Mouse (Mus musculus) megakaryocyte, embryonic 14.5 days (primary cell): ENCODE results near the gene Fam227a.

Source experiments
- FLI1 ChIP-seq: IDR thresholded peaks from 2 replicates; pipeline ENCODE4 v1.6.1; 2012; ENCODE audit warnings: low read length, inconsistent platforms, mixed read lengths
- GATA1 ChIP-seq: IDR thresholded peaks from 3 replicates; pipeline ENCODE4 v1.6.1; 2012; ENCODE audit warnings: mixed read lengths, low read length, inconsistent platforms, borderline replicate concordance

DNA sequence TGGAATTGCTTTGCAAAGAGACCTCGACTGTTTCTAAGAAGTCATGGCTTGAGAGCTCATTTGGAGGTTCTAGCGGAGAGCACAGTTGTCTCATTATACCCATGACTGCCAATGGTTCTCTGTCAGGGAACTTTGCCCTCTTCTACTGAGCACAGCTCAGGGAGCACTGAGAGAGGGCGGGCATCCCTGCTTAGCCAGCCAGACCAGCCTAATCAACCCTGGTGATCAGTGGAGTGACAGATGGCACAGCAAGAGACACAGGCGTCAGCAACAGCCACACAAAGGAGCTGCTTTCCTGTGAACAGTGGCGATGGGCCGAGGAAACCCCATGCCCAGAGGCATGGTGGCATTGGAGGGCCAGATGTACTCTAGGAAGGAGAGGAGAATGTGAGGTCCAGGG lies 38.3 kb upstream of the Fam227a start:
- no peak for TF ChIP-seq GATA1
- TF ChIP-seq FLI1, result no peak
